Mouse (Mus musculus): Measurements from ENCODE around the gene Hcfc2. TPM values are rescaled to one million over a fixed set of nuclear protein-coding genes. Genes with fewer than 3 reads are reported as not detected.

Hcfc2 gene
- polyA plus RNA-seq, 1 experiment from 2014 or later, result 18.9 TPM

GRCm38 (mm10) chr10:82771595-82772170, 75.7 kb downstream of the Hcfc2 start:
- H3K27ac ChIP-seq (ENCODE audit: low read depth, low read length), result no peak overlapping the region
- no peak for TF ChIP-seq CTCF (IDR thresholded peaks at IDR 0.05; ENCODE audit: low read depth)
- H3K4me1 ChIP-seq (replicated peaks; ENCODE audit: control insufficient read depth, insufficient read depth, low read length), result no peaks in the 10 kb centered on the region
- no peak overlapping the region for H3K4me3 ChIP-seq (ENCODE audit: low read depth, low read length)
- no peaks in the 10 kb centered on the region for H3K9me3 ChIP-seq (ENCODE audit: control insufficient read depth)
- H3K4me2 ChIP-seq (replicated peaks; ENCODE audit: low read depth), result no peak overlapping the region
- no peaks in the 10 kb centered on the region for H3K36me3 ChIP-seq (ENCODE audit: control insufficient read depth, insufficient read depth)
- 74% methylated on average over 9 of the region's 9 CpGs for WGBS
- H3K27me3 ChIP-seq (replicated peaks; ENCODE audit: control insufficient read depth, insufficient read depth, low read length), result no peaks in the 10 kb centered on the region
- no peak overlapping the region for H3K9ac ChIP-seq (ENCODE audit: low read depth, low read length)
- ATAC-seq, result no peak

DNA sequence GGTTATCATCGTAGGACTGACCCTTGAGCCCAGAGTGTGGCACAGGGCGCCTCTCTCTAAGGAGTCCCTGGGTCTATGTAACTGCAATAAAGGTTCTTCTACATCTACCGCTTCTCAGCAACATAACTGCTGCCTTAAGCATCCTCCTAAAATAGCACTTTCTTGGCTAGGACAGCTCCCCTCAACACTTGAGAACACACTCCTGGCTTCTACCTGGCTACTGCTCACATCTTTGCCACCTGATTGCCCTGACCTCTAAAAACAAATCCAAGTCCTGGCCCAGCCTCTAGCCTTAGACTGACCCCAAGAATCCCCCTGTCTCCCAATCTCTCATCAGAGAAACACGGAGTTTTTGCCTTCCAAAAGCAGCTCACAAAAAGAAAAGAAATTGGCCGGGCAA, 78.9 kb downstream of the Hcfc2 start:
- H3K9ac ChIP-seq (ENCODE audit: low read depth, low read length), result no peak overlapping the region
- no peaks in the 10 kb centered on the region for H3K36me3 ChIP-seq (ENCODE audit: control insufficient read depth, insufficient read depth)
- H3K4me1 ChIP-seq (replicated peaks; ENCODE audit: control insufficient read depth, insufficient read depth, low read length), result no peaks in the 10 kb centered on the region; the same call in 1 of the 2 replicates
- H3K27ac ChIP-seq (ENCODE audit: low read depth, low read length), result no peak overlapping the region
- no peak overlapping the region for H3K4me3 ChIP-seq (ENCODE audit: low read depth, low read length)
- H3K4me2 ChIP-seq (replicated peaks; ENCODE audit: low read depth), result no peak overlapping the region
- ATAC-seq, result no peak
- H3K9me3 ChIP-seq (ENCODE audit: control insufficient read depth), result no peaks in the 10 kb centered on the region
- 84% methylated on average over 5 of the region's 5 CpGs for WGBS
- H3K27me3 ChIP-seq (replicated peaks; ENCODE audit: control insufficient read depth, insufficient read depth, low read length), result no peaks in the 10 kb centered on the region
- no peak for TF ChIP-seq CTCF (IDR thresholded peaks at IDR 0.05; ENCODE audit: low read depth)

DNA sequence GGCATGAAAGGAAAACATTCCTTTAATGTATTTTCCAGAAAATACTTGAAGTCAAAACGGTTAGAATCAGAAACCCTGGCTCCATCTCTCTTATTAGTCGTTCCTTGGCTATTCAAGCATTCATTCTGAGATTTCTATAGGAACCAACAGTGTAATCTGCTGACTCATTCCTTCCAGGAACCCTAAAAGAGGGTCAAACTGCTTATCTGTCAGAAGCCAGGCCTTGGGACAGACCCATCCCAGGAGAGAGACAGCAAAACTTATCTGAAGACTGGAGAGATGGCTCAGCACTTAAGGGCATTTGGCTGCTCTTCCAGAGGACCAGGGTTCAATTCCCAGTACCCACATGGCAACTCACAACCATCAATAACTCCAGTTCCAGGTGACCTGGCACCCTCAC, 81.1 kb downstream of the Hcfc2 start:
- Histone ChIP-seq H3K36me3 (ENCODE audit: control insufficient read depth, insufficient read depth) (no peaks in the 10 kb centered on the region), H3K9ac (ENCODE audit: low read depth, low read length) (no peak overlapping the region), H3K4me3 (ENCODE audit: low read depth, low read length) (no peak overlapping the region), H3K9me3 (ENCODE audit: control insufficient read depth) (no peaks in the 10 kb centered on the region), H3K4me1 (replicated peaks; ENCODE audit: control insufficient read depth, insufficient read depth, low read length) (no peaks in the 10 kb centered on the region; the same call in 1 of the 2 replicates), H3K27me3 (replicated peaks; ENCODE audit: control insufficient read depth, insufficient read depth, low read length) (no peaks in the 10 kb centered on the region), H3K4me2 (replicated peaks; ENCODE audit: low read depth) (no peak overlapping the region), H3K27ac (ENCODE audit: low read depth, low read length) (no peak overlapping the region)
- no peak for TF ChIP-seq CTCF (IDR thresholded peaks at IDR 0.05; ENCODE audit: low read depth)
- WGBS, result 58% methylated on average over 2 of the region's 2 CpGs
- no peak for ATAC-seq

DNA sequence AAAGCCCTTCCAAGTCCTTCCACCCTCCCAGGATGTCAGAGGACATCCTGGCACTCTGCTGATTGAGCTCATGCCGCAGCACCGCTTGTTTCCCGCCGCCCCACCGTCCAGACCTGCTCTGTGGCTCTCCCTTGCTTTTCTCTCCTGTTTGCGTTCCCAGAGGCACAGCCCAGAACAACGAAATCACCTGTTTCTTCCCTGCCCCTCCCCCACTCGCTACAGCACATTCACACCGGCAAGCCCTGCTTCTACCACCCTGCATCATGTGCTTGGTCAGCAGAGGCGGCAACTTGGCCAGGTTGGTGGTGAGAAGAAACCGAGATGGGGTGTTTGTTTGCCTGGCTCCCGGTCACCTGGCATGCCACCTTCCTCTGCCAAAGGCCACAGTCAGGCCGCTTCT, 81.9 kb downstream of the Hcfc2 start:
- TF ChIP-seq CTCF (IDR thresholded peaks at IDR 0.05; ENCODE audit: low read depth), result no peak
- H3K27ac ChIP-seq (ENCODE audit: low read depth, low read length), result no peak overlapping the region
- no peak overlapping the region for H3K9ac ChIP-seq (ENCODE audit: low read depth, low read length)
- peak overlapping the region; percentile 35; the same call in 1 of the 2 replicates for H3K4me2 ChIP-seq (replicated peaks; ENCODE audit: low read depth)
- H3K36me3 ChIP-seq (ENCODE audit: control insufficient read depth, insufficient read depth), result no peaks in the 10 kb centered on the region
- H3K4me1 ChIP-seq (replicated peaks; ENCODE audit: control insufficient read depth, insufficient read depth, low read length), result no peaks in the 10 kb centered on the region; the same call in 1 of the 2 replicates
- H3K27me3 ChIP-seq (replicated peaks; ENCODE audit: control insufficient read depth, insufficient read depth, low read length), result no peaks in the 10 kb centered on the region
- WGBS, result 26% methylated on average over 13 of the region's 13 CpGs
- no peaks in the 10 kb centered on the region for H3K9me3 ChIP-seq (ENCODE audit: control insufficient read depth)
- ATAC-seq, result no peak
- no peak overlapping the region for H3K4me3 ChIP-seq (ENCODE audit: low read depth, low read length)

GRCm38 (mm10) chr10:82778791-82779549, 83.0 kb downstream of the Hcfc2 start:
- no peak overlapping the region for H3K9ac ChIP-seq (ENCODE audit: low read depth, low read length)
- no peaks in the 10 kb centered on the region; the same call in 1 of the 2 replicates for H3K4me1 ChIP-seq (replicated peaks; ENCODE audit: control insufficient read depth, insufficient read depth, low read length)
- H3K27ac ChIP-seq (ENCODE audit: low read depth, low read length), result no peak overlapping the region
- 78% methylated on average over 8 of the region's 8 CpGs for WGBS
- no peak for TF ChIP-seq CTCF (IDR thresholded peaks at IDR 0.05; ENCODE audit: low read depth)
- no peak overlapping the region for H3K4me3 ChIP-seq (ENCODE audit: low read depth, low read length)
- H3K27me3 ChIP-seq (replicated peaks; ENCODE audit: control insufficient read depth, insufficient read depth, low read length), result no peaks in the 10 kb centered on the region
- H3K9me3 ChIP-seq (ENCODE audit: control insufficient read depth), result no peaks in the 10 kb centered on the region
- no peaks in the 10 kb centered on the region for H3K36me3 ChIP-seq (ENCODE audit: control insufficient read depth, insufficient read depth)
- ATAC-seq, result no peak
- H3K4me2 ChIP-seq (replicated peaks; ENCODE audit: low read depth), result no peak overlapping the region

DNA sequence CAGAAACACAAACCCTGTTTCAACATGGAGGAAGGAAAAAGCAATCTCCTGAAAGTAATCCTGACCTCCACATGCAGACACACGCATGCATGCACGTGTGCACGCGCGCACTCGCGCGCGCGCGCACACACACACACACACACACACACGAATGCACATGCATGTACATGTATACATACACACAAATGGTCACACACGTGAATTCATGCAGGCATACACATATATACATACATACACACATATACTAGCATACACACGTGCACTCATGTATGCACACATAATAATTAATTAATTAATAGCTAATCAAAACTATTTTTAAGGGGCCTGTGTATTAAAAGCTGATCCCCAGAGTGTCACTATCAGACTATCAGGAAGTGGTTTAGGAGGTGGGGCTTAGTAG, 83.9 kb downstream of the Hcfc2 start:
- WGBS, result 99% methylated on average over 14 of the region's 14 CpGs
- no peak for ATAC-seq
- no peak overlapping the region for H3K4me2 ChIP-seq (replicated peaks; ENCODE audit: low read depth)

More for the DNA sequence above, 83.9 kb downstream of the Hcfc2 start:
- H3K27ac ChIP-seq (ENCODE audit: low read depth, low read length), result no peak overlapping the region
- no peaks in the 10 kb centered on the region for H3K36me3 ChIP-seq (ENCODE audit: control insufficient read depth, insufficient read depth)
- no peak for TF ChIP-seq CTCF (IDR thresholded peaks at IDR 0.05; ENCODE audit: low read depth)
- no peaks in the 10 kb centered on the region for H3K27me3 ChIP-seq (replicated peaks; ENCODE audit: control insufficient read depth, insufficient read depth, low read length)
- no peaks in the 10 kb centered on the region; the same call in 1 of the 2 replicates for H3K4me1 ChIP-seq (replicated peaks; ENCODE audit: control insufficient read depth, insufficient read depth, low read length)
- no peaks in the 10 kb centered on the region for H3K9me3 ChIP-seq (ENCODE audit: control insufficient read depth)
- H3K4me3 ChIP-seq (ENCODE audit: low read depth, low read length), result no peak overlapping the region
- H3K9ac ChIP-seq (ENCODE audit: low read depth, low read length), result no peak overlapping the region

All from intestine, postnatal 0 days (tissue).